Mouse (Mus musculus): ENCODE results near the gene Piezo1.
A peak's percentile ranks its signal among the peaks of the same experiment; 100 is the strongest.

The Piezo1 gene

DNA sequence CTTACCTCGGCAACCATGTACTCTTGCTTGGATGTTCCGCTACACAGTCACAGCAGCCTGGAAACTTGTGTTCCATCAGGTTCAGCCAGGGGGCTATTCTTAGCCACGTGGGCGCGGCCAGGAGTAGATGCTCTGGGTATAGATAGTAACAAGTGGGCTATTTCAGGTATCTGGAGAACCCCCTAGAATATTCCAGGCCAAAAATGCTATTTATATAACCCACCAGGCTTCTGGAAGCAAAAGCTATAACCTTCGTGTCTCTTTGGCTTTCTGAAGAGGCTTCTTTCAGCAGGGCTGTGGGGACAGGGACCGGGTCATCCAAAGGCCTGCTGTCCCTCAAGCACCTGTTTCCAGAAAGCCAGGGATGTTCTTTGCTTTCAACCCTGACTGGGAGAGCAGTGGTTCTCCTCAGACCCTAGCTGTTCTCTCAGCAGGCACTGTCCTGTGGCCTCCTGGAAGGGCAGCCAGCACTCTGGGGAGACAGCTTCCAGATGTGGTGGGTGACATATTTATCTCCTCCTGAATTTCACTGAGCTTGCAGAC, 99.9 kb downstream of the Piezo1 start:
- no peak for DNase-seq

DNA sequence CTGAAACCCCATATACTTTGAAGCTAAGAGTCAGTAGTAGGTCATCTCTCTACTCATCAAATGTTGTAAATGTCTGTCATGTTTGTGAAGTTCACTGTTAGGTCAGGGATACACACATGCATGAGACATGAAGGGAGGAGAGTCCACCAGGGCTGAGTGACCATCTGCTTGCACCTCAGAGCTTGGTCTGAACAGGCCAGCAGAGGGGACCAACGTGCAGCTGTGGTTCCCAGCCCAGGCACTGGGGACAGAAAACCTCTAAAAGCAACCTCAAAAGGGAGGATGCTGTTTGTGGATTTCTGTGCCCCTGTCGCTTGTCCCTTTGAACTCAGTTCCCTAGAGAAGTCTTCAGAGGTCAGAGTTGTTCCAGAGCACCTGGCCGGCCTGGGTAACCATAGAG, 105.9 kb downstream of the Piezo1 start:
- DNase-seq, result no peak

DNA sequence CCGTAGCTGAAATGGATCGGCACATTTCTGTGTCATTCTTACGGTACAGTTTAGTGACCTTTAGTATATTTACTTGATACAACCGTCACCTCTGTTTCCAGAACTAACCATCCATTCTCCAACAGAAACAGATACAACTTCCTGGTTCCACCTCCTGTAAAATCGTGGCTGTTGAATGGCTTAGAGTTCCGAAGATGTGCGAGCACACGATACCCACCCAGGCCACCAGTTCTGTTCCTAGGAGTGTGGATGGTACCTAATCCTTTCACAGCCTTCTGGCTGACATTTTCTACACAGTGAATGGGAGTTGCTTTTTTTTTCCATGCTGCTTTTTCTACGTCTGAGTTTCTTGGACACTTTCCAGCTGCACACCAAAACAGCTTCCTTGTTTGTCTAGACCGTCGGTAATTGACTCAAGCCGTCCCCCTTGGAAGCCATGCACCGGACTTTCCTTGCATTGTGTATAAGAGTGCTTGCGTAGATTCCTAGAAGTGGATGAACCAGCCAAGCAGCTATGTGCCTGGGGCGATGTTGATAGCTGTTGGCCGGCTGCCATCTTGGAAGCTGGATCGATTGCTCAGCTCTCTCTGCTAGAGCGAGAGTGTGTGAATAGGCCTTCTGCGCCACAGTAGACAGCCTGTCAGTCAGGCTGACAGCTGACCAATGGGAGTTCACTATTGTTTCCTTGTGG, 106.9 kb downstream of the Piezo1 start:
- DNase-seq, result peak; percentile 84

DNA sequence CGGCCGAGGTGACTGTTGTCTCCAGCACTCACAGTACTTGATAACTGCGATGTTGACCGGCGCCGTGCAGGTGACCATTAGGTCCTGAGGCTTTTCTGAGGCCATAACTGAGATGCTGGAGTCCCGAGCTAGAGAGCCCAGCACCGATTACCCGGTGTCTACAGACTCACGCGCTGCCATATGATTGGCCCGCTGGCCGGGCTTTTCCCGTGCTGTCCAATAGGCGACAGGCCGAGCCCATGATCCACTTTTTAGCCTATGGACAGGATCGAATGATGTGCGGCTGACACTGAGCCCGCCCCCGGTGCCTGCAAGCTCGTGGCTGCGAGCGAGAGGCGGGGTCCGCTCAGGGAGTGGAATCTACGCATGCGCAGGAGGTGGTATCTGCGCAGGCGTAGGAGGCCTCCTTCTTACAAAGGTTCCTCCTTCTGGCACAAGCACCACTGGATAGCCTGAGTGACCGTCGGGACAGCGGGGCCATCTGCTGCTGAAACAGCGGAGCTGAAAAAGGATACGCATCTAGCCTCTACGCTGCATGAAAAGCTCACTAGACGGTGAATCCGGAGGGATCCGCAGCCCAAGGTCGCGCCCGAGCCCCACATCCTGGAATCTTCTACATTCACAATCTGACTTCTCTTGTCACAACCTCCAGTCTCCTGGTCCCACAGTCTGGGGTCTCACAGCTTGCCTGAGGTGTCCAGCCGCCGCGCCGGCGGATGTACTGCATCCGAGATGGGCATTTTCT, 107.7 kb downstream of the Piezo1 start, which contains the start of gene Mvd:
Gene Mvd (minus strand): TSS at position 161 of the 745 bp plus-strand sequence.
- peak; percentile 100 for DNase-seq

DNA sequence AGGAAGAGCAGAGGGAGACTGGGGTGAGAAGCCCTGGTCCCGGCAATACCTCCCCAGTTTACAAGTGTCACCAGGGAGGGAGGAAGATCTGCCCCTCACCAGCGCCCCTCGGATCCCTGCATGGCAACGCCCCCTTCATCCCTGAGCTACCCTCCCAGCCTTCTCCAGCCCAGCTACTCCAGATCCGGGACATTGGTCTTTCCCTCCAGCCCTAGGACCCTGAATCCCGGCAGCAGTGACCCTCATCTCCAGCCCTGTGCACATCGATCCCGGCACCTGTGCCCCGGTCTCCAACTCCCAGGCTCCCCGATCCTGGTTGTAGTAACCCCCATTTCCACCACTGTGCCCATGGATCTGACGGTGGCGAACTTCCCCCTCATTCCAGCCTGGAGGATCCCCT, 108.3 kb downstream of the Piezo1 start:
- no peak for DNase-seq

DNA sequence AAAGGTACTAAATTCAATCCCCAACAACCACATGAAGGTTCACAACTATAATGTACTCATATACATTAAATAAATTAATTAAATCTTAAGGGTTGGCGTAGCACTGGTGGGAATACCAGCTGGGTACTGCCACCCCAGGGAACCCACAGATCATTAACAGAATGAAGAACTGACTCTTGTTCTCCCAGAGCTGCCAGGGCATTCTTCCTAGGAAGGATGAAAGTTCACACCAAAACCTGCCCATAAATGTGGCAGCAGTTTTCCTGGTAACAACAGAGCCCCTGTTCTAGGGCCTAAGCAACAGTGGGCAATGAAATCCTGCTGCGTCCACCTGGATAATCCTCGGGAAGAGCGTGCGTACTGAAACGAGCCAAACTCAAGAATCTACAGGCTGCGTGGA, 108.8 kb downstream of the Piezo1 start:
- DNase-seq, result no peak

DNA sequence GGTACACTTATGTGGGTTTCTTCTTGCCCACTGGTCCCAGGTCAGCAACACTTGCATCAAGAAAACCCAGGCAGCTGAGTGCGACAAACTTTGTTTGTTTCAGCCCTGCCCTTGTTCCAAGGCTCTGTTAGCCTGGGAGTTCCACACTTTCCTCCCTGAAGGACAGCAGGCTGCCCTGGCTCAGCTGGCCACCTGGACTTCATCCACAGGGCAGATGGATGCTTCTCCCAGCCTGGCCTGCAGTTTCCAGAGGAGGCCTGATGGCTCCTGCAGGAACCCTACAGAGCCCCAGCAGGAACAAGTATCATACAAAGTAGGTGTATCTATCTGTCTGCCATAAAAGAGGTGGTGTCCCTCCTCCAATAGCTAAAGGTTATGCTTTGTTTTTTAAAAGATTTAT, 109.8 kb downstream of the Piezo1 start:
- no peak for DNase-seq

DNA sequence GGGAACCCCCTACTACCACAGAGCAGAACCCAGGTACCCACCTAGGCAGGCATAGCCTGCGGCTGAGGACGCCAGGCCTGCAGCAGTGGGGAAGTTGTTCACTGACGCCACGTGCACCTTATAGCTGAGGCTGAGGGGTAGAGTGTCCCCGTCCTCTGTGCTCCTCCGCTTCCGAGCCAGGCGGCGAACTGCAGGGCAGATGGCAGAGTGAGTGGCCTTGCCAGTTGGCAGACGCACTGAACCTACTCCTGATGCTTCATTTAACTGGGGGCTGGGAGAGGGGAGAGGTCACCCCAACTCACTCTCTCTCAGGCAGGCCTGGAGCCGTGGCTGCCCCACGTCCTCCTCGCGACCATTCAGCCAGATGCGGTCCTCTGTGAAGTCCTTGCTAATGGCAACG, 111.8 kb downstream of the Piezo1 start:
- DNase-seq, result no peak

DNA sequence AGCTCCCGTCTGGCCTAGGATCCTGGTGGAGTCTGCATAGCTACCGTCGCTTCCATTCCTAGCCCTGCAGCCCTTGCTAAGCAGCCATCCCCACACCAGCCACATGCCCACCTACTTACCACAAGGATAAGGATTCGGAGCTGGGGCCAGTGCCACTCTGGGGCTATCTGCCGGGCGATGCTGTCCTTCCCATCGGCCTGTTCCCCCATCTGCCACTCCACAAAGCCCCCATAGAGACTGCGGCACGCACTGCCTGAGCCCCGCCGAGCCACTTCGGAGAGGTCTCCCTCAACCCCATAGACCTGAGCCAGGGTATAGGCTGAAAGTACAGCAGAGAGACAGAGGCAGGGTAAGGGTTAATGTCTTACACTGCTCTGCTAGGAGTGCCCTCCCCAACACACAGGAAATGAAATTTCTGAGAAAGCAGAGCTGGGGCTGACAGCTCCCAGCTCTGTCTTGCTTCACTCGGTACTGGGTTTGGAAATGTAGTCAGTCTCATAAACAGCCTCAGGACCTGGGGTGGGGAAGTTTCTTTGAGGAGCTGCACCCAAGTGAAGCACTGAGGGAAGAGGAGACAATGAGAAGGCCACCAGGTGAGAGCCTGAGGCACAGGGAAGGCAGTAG, 113.3 kb downstream of the Piezo1 start:
- DNase-seq, result no peak

DNA sequence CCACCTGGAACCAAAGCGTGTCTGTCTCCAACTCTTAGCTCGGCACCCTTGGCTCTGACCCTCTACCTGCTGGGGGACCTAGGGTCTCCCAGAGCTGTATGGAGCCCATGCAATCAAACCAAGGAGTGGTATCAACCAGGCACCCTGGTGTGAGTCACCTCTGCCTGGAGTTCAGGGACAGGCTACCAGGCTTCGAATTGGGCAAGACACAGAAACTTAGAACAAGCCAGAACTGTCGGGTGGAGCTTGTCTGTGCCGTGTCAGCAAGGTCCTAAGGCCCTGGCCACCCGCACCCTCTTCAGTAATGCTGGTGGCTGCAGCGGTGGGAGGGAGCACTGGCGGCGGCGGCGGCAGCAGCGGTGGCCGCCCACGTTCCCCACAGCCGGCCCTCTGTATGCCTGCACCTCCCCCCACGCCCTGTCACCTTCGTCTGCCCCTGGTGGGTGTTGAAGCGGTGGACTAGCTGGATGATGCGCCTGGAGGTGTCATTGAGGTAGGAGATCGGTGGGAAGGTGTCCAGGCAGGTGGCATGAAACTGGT, 114.5 kb downstream of the Piezo1 start:
- DNase-seq, result no peak

DNA sequence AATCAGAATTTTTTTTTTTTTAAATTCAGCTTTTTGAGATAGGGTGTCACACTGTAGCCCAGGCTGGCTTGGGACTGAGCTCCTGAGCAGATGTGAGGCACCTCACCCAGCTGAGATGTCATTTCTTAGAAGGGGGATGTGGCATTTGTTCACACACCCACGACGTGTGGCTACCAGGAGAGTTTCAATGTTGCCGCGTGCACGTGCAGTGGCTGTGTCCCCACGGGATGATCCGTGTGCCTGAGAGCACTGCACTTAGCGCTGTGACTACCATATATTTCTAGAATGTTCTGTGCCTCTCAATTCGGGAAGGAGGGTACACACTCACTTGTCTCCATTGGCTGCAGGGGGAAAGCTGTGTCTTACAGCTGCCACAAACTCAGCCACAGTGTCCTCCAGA, 115.0 kb downstream of the Piezo1 start:
- DNase-seq, result no peak

DNA sequence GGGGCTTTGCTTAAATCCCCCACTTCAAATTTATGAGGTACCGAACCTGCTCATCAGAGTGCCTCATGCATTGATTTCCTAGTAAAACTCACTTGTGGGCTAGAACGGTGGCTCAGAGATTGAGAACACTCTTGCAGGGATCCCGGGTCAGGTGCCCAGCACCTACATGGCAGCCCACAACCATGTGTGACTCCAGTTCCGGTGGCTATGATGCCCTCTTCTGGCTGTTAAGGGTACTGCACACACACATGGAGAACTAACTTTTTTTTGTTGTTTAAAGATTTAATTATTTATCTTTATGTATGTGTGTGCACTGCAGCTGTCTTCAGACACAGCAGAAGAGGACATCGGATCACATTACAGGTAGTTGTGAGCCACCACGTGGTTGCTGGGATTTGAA, 115.8 kb downstream of the Piezo1 start:
- no peak for DNase-seq

DNA sequence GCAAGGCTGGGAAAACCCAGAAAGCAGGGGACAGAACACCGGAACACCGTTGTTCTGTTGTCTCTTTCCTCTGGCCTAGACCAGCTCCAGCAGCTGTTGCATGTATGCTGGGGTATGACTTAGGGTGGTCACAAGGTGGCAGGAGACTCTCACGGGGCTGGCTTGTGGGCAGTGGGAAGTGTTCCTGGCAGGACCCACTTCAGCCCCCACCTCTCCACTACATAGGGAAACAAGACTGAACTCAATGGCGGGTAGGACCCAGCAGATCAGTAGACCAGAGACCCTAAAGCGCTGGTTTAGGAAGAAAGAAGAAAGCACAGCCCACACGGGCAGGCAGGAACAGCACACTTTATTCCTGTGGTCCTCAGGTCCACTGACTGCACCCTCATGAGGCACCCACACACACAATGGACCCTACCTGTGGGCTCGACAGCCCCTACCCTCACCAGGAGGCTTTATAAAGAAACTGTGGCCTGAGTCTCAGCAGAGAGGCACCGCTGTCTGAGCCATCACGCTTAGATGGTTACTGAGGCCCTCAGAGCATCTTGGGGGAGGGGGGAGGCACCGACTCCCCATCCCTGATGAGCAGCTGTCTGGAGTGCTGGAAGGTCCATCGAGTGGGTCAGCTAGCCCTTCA, 117.7 kb downstream of the Piezo1 start:
- DNase-seq, result no peak

DNA sequence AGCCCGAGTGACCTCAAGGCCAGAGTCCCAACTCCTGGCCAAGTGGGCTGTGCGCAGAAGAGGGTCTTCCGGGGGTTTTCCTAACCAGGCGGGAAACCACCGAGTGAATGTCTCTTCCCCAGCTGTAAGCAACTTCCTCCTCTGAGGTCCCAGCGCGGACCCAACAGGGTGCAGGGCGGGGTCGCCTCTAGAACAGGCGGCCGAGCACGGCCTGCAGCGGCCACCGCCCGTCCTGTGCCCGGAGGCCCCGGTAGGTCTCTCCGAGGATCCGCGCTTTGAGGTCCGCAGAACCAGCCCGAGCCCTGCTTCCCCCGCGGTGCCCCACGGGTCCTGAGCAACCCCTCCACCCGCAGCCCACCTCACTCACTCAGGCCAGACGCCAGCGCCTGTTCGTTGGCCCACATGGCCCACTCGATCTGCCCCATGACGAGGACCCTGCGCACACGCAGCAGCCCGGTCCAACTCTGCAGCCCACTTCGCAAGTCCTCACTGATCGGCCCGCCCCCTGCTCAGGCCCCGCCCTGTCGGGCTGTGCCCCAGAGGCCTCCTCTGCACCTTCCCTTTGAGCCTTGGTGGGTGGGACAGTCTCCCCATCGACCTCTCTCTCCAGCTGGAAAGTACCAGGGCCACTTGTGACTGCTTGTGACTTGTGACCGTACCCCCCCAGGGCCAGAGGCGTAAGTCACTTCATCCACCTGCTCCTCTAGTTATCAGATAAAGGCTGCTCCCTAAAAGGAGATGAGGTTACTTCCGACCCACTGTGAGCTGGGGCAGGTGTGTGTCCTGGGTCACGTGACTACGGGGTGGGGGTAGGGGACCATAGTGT, 118.5 kb downstream of the Piezo1 start, which contains the start of gene Cyba:
Gene Cyba (minus strand): TSS at position 488 of the 826 bp plus-strand sequence.
- DNase-seq, result no peak
